Mouse (Mus musculus) brain, adult 2 months (tissue): ENCODE data around the gene Scn2b.
A peak's percentile ranks its signal among the peaks of the same experiment; 100 is the strongest.

Source experiments
- DNase-seq: peaks from one replicate; pipeline ENCODE4 v3.0.0; 2011; ENCODE audit warnings: low read depth, low spot score

The Scn2b gene

DNA sequence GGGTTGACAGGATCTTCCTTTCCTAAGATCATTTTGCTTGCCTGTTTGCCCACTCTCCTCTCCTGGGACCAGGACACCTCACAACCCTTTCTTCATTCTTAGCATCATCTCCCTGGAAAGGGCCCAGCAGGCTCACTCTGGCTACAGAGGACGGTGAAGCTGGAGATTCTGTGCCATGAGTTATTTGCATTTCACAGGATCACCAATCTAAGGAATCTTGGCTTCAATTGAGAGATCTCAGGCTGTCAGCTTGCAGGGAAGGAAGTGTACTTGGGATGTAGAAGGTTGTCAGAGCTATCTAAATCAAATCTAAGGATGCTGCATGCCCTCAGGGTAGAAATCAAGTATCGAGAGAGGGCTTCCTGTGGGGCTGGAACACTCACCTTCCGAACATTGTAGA is 55.9 kb downstream of the Scn2b start:
- DNase-seq: peak; percentile 58

- DNase-seq: no peak
These were observed 61.7 kb downstream of the Scn2b start for GRCm38 (mm10) chr9:45179282-45179681.
